Mouse (Mus musculus): ENCODE results near the gene Chmp2a. TPM values are rescaled to one million over a fixed set of nuclear protein-coding genes. Genes with fewer than 3 reads are reported as not detected.

Chmp2a gene
- total and polyA plus RNA-seq, 3 experiments, result 100 to 180 TPM; not detected in 1

- Histone ChIP-seq H3K27me3 (ENCODE audit: control insufficient read depth in 1 of 2, insufficient read depth in 2 of 2, low read length in 2 of 2) (no peaks in the 10 kb centered on the region), H3K4me3 (ENCODE audit: control insufficient read depth in 1 of 2, insufficient read depth in 1 of 2, low read depth in 2 of 2, low read length in 2 of 2) (peak overlapping the region; percentile 65 to 88), H3K4me1 (ENCODE audit: control insufficient read depth in 1 of 2, insufficient read depth in 2 of 2, low read length in 2 of 2) (peaks cover 0 to 14% of the 10 kb centered on the region in 2 experiments; a peak in 3 of 4 replicates), H3K79me2 (ENCODE audit: control insufficient read depth, insufficient read depth, low read length, poor library complexity) (peaks cover 20% of the 10 kb centered on the region), H3K27ac (ENCODE audit: control insufficient read depth, low read depth, low read length) (peak overlapping the region; percentile 93), H3K9ac (ENCODE audit: control insufficient read depth, low read depth, low read length, poor library complexity, severe bottlenecking) (peak overlapping the region; percentile 92), H3K9me3 (replicated peaks; ENCODE audit: insufficient read depth, low read length) (no peaks in the 10 kb centered on the region), H3K36me3 (ENCODE audit: control insufficient read depth in 1 of 2, insufficient read depth in 2 of 2, low read length in 2 of 2) (no peaks in the 10 kb centered on the region; a peak in 1 of 4 replicates)
- peak; percentile 99 for DNase-seq (ENCODE audit: low read depth, low spot score)
- TF ChIP-seq POLR2A (IDR thresholded peaks at IDR 0.05; ENCODE audit: control insufficient read depth in 1 of 2, insufficient read depth in 1 of 2, low read depth in 1 of 2, low read length in 2 of 2, poor library complexity in 1 of 2) (peak; percentile 43 to 47; a peak in 2 of 4 replicates), NELFE (IDR thresholded peaks at IDR 0.05; ENCODE audit: low read depth, low read length) (peak; percentile 54; the same call in 1 of the 2 replicates), POLR2AphosphoS5 (IDR thresholded peaks at IDR 0.05; ENCODE audit: borderline replicate concordance, low read depth, low read length) (no peak), GABPA (IDR thresholded peaks at IDR 0.05; ENCODE audit: low read depth, low read length) (no peak), POLR2AphosphoS2 (IDR thresholded peaks at IDR 0.05; ENCODE audit: low read length) (no peak), MAFK (IDR thresholded peaks at IDR 0.05; ENCODE audit: borderline replicate concordance, low read depth, low read length) (no peak), JUND (IDR thresholded peaks at IDR 0.05; ENCODE audit: low read depth, low read length) (no peak), GATA1 (IDR thresholded peaks at IDR 0.05; ENCODE audit: low read depth, low read length) (no peak), UBTF (IDR thresholded peaks at IDR 0.05; ENCODE audit: borderline replicate concordance, insufficient read depth, low read depth, low read length) (no peak), ZC3H11A (IDR thresholded peaks at IDR 0.05; ENCODE audit: low read depth, low read length) (peak; percentile 24; the same call in 1 of the 2 replicates), RAD21 (IDR thresholded peaks at IDR 0.05; ENCODE audit: low read depth, low read length) (peak; percentile 55), MXI1 (IDR thresholded peaks at IDR 0.05; ENCODE audit: low read depth, low read length) (peak; percentile 61), TBP (IDR thresholded peaks at IDR 0.05; ENCODE audit: low read depth, low read length) (peak; percentile 88), BHLHE40 (IDR thresholded peaks at IDR 0.05; ENCODE audit: borderline replicate concordance, low read depth, low read length) (no peak), TAL1 (IDR thresholded peaks at IDR 0.05; ENCODE audit: low read length) (no peak), SMC3 (IDR thresholded peaks at IDR 0.05; ENCODE audit: low read depth, low read length) (peak; percentile 74), MYB (IDR thresholded peaks at IDR 0.05; ENCODE audit: low read depth, low read length) (no peak), E2F4 (IDR thresholded peaks at IDR 0.05; ENCODE audit: borderline replicate concordance, low read depth, low read length) (peak; percentile 88; the same call in 1 of the 2 replicates), RCOR1 (IDR thresholded peaks at IDR 0.05; ENCODE audit: low read depth, low read length) (no peak), SIN3A (IDR thresholded peaks at IDR 0.05; ENCODE audit: low read length) (peak; percentile 84), ZNF384 (IDR thresholded peaks at IDR 0.05; ENCODE audit: low read depth, low read length) (no peak), CTCF (IDR thresholded peaks at IDR 0.05 in 2 of 3, conservative IDR thresholded peaks at IDR 0.05 in 1 of 3; ENCODE audit: control insufficient read depth in 1 of 3, insufficient read depth in 1 of 3, low read depth in 2 of 3, low read length in 3 of 3, poor library complexity in 1 of 3, severe bottlenecking in 1 of 3) (peak; percentile 64 to 91 (median 82)), ZKSCAN1 (IDR thresholded peaks at IDR 0.05; ENCODE audit: low read depth, low read length) (no peak), USF1 (IDR thresholded peaks at IDR 0.05; ENCODE audit: low read depth, low read length) (peak; percentile 61), MYC (IDR thresholded peaks at IDR 0.05; ENCODE audit: low read depth, low read length) (peak; percentile 80), ETS1 (IDR thresholded peaks at IDR 0.05; ENCODE audit: low read depth, low read length) (0 out of 2 replicates have a peak, but pooled peaks have one; percentile 16), EP300 (IDR thresholded peaks at IDR 0.05; ENCODE audit: low read depth in 1 of 2, low read length in 2 of 2) (peak in 1 of 2 experiments; percentile 13; a peak in 2 of 4 replicates), CHD2 (IDR thresholded peaks at IDR 0.05; ENCODE audit: low read length) (no peak), USF2 (IDR thresholded peaks at IDR 0.05; ENCODE audit: borderline replicate concordance in 1 of 2, insufficient read depth in 1 of 2, low read depth in 1 of 2, low read length in 2 of 2) (no peak), MAZ (IDR thresholded peaks at IDR 0.05; ENCODE audit: low read depth, low read length) (peak; percentile 81), KAT2A (conservative IDR thresholded peaks at IDR 0.05; ENCODE audit: low read depth, low read length) (no peak; the same call in 1 of the 2 replicates), TCF12 (IDR thresholded peaks at IDR 0.05; ENCODE audit: low read depth, low read length) (peak; percentile 65), CHD1 (IDR thresholded peaks at IDR 0.05; ENCODE audit: low read depth, low read length) (0 out of 2 replicates have a peak, but pooled peaks have one; percentile 70), MEF2A (IDR thresholded peaks at IDR 0.05; ENCODE audit: extremely low read depth, insufficient replicate concordance, low read depth, low read length, poor library complexity, severe bottlenecking) (no peak), ELF1 (IDR thresholded peaks at IDR 0.05; ENCODE audit: low read depth, low read length) (peak; percentile 88)
These were observed 25.2 kb downstream of the Chmp2a start for GRCm38 (mm10) chr7:13009143-13010004.

All from MEL (cell line).